Mouse (Mus musculus) heart, adult 2 months (tissue): ENCODE measurements around the gene Icam1. TPM values are rescaled to one million over a fixed set of nuclear protein-coding genes. Genes with fewer than 3 reads are reported as not detected.
A peak's percentile ranks its signal among the peaks of the same experiment; 100 is the strongest.
"Not testable (repeated sequence)": the region's sequence is repeated elsewhere in the genome, so short reads cannot be mapped to it uniquely, and the experiment has no call there.

Experiments
- DNase-seq, 2 experiments: peaks; one replicate each; pipeline ENCODE4 v3.0.0; 2021
- H3K27ac ChIP-seq: fragments of 200-600 bp; 2 replicates; pipeline ENCODE4 v1.8.1; 2022
- H3K27me3 ChIP-seq: fragments of 200-500 bp; 2 replicates; pipeline ENCODE4 v1.6.1; 2012; ENCODE audit warnings: mild to moderate bottlenecking, low read length, inconsistent platforms, mixed read lengths; ENCODE audit not compliant: control insufficient read depth, insufficient read depth
- H3K36me3 ChIP-seq: fragments of 200-500 bp; 2 replicates; pipeline ENCODE4 v1.6.1; 2012; ENCODE audit warnings: low read length, inconsistent platforms; ENCODE audit not compliant: control insufficient read depth, insufficient read depth
- H3K4me1 ChIP-seq: fragments of 200-500 bp; 2 replicates; pipeline ENCODE4 v1.6.1; 2011; ENCODE audit warnings: low read length; ENCODE audit not compliant: control insufficient read depth, insufficient read depth
- H3K4me3 ChIP-seq: fragments of 200-600 bp; 2 replicates; pipeline ENCODE4 v1.8.1; 2022
- H3K79me2 ChIP-seq: fragments of 200-500 bp; replicated peaks from 2 replicates; pipeline ENCODE4 v1.6.1; 2012; ENCODE audit warnings: mild to moderate bottlenecking, inconsistent platforms, low read length, moderate library complexity, mixed read lengths; ENCODE audit not compliant: control insufficient read depth, insufficient read depth
- H3K9ac ChIP-seq: fragments of 200-500 bp; 2 replicates; pipeline ENCODE4 v1.6.1; 2012; ENCODE audit warnings: low read depth, mild to moderate bottlenecking, control low read depth, inconsistent platforms, low read length, mixed read lengths
- CTCF ChIP-seq: fragments of 200-600 bp; IDR thresholded peaks from 2 replicates; pipeline ENCODE4 v1.8.1; 2022; ENCODE audit warnings: antibody characterized with exemption, mild to moderate bottlenecking, moderate library complexity
- EP300 ChIP-seq: fragments of 200-500 bp; IDR thresholded peaks from 2 replicates; pipeline ENCODE4 v1.6.1; 2011; ENCODE audit warnings: low read depth, low read length, control low read depth; ENCODE audit not compliant: insufficient read depth
- POLR2A ChIP-seq: fragments of 200-500 bp; IDR thresholded peaks from 2 replicates; pipeline ENCODE4 v1.6.1; 2011; ENCODE audit warnings: mild to moderate bottlenecking, low read depth, low read length, control low read depth; ENCODE audit not compliant: insufficient read depth
- WGBS: fragments of 180-500 bp; shearing (Covaris S2); methylation state at CpG from one replicate; pipeline ENCODE4 v1.1.7; 2018; 5-methylcytosine and 5-hydroxymethylcytosine counted together
- intact Hi-C: fragments of 180-260 bp; cut with DNase I; formaldehyde crosslinking; loops from one replicate; pipeline ENCODE4 v1.15.1; 2025
- polyA plus RNA-seq: library from polyadenylated mRNA; depleted of rRNA; stranded (reverse); fragments of >200 nt; gene quantifications from 2 replicates; pipeline ENCODE4 v1.2.3, GENCODE M21; 2012
- total RNA-seq, 2 experiments: library from RNA; stranded (reverse); gene quantifications; 2 replicates each; pipeline ENCODE4 v1.2.3; 2021

The Icam1 gene
- total and polyA plus RNA-seq, 3 experiments = 7.6 to 12.4 (median 9.2) TPM

- TF ChIP-seq CTCF = peak; percentile 71
- not testable (repeated sequence) for H3K4me1 ChIP-seq, H3K9ac ChIP-seq, H3K4me3 ChIP-seq, DNase-seq, H3K79me2 ChIP-seq, H3K36me3 ChIP-seq, H3K27ac ChIP-seq, H3K27me3 ChIP-seq
- intact Hi-C loops = loop anchor here (1.0 kb wide), 1 partner anchor 97 kb away; no protein-coding TSS in a partner anchor
- 70% methylated on average over 1 of the region's 1 CpGs for WGBS
Observed at GRCm38 (mm10) chr9:20998337-20998736, 17.4 kb upstream of the Icam1 start.

GRCm38 (mm10) chr9:21000811-21001210 is 15.0 kb upstream of the Icam1 start:
- H3K4me3 ChIP-seq = no peak overlapping the region
- DNase-seq = no peak
- no peak overlapping the region for H3K9ac ChIP-seq
- TF ChIP-seq POLR2A (no peak), CTCF (peak; percentile 63)
- H3K79me2 ChIP-seq = no peaks in the 10 kb centered on the region
- no peak overlapping the region for H3K27ac ChIP-seq
- H3K36me3 ChIP-seq = no peaks in the 10 kb centered on the region
- H3K4me1 ChIP-seq = peaks cover 4% of the 10 kb centered on the region
- intact Hi-C loops = loop anchor here (10.0 kb wide), 1 partner anchor 134 kb away; the partner anchor contains the start of gene Tyk2
- no peaks in the 10 kb centered on the region for H3K27me3 ChIP-seq

- no peak overlapping the region for H3K27ac ChIP-seq
- DNase-seq = no peak
- WGBS = 50% methylated on average over 6 of the region's 6 CpGs
- intact Hi-C loops = loop anchor here (1.0 to 10.0 kb wide), 2 partner anchors 28 to 133 kb away; partner anchors contain the start of genes Icam4 and Tyk2
- H3K9ac ChIP-seq = no peak overlapping the region
- no peak overlapping the region for H3K4me3 ChIP-seq
- H3K36me3 ChIP-seq = no peaks in the 10 kb centered on the region
- H3K4me1 ChIP-seq = peaks cover 4% of the 10 kb centered on the region
- TF ChIP-seq POLR2A = no peak
- no peak for TF ChIP-seq EP300
- TF ChIP-seq CTCF = no peak
- no peaks in the 10 kb centered on the region for H3K79me2 ChIP-seq
- H3K27me3 ChIP-seq = no peaks in the 10 kb centered on the region
Observed at GRCm38 (mm10) chr9:21001651-21002200, 14.1 kb upstream of the Icam1 start.

- Histone ChIP-seq H3K4me1 (peaks cover 4% of the 10 kb centered on the region), H3K27ac (peak overlapping the region; percentile 91), H3K9ac (peak overlapping the region; percentile 86; the same call in 1 of the 2 replicates), H3K79me2 (no peaks in the 10 kb centered on the region), H3K4me3 (peak overlapping the region; percentile 97), H3K36me3 (no peaks in the 10 kb centered on the region), H3K27me3 (no peaks in the 10 kb centered on the region)
- 10% methylated on average over 7 of the region's 7 CpGs for WGBS
- intact Hi-C loops = loop anchor here (1.0 to 10.0 kb wide), 2 partner anchors 27 to 133 kb away; partner anchors contain the start of genes Icam4 and Tyk2
- TF ChIP-seq EP300 (no peak), CTCF (no peak), POLR2A (no peak)
- DNase-seq = no peak
Observed at GRCm38 (mm10) chr9:21002270-21002626, 13.5 kb upstream of the Icam1 start.

GRCm38 (mm10) chr9:21002627-21003551 is 12.9 kb upstream of the Icam1 start, which contains the start of gene Mrpl4:
Gene Mrpl4, plus strand, starts transcription at chr9:21002738.
- no peaks in the 10 kb centered on the region for H3K79me2 ChIP-seq
- WGBS = under 1% methylated on average over 72 of the region's 72 CpGs
- peak within 1 kb of the TSS; percentile 91 for H3K27ac ChIP-seq
- peak within 1 kb of the TSS; percentile 97 for H3K4me3 ChIP-seq
- H3K36me3 ChIP-seq = no peaks in the 10 kb centered on the region
- TF ChIP-seq EP300 (no peak), POLR2A (peak; percentile 94), CTCF (peak; percentile 39)
- H3K27me3 ChIP-seq = no peaks in the 10 kb centered on the region
- H3K4me1 ChIP-seq = peaks cover 4% of the 10 kb centered on the region
- H3K9ac ChIP-seq = peak within 1 kb of the TSS; percentile 86
- intact Hi-C loops = loop anchor here (1.0 to 10.0 kb wide), 2 partner anchors 26 to 132 kb away; partner anchors contain the start of genes Icam4 and Tyk2
- peak; percentile 90 to 92 for DNase-seq
